Mouse (Mus musculus): ENCODE results near the gene Il17rc.

DNA sequence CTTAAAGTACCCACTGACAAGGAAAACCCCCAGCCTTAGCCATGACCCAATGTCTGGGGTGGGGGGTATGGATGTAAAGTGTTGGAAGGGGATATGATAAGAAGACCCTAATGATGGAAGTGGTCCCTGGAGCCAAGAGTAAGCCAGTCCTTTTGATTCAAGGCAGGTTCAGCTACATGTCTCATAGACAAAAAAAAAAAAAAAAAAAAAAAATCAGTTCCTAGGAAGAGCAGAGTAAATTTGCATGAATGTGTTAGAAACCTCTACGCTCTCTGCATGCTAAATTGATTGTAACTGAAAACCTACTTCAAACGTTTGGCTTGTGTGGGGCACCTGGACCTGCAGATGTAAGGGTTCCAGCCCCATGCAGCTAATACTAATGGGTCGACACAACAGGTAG, 39.4 kb upstream of the Il17rc start:
- TF ChIP-seq POLR2A (IDR thresholded peaks at IDR 0.05; ENCODE audit: insufficient read depth, low read depth, low read length): no peak
- no peak for TF ChIP-seq CTCF (IDR thresholded peaks at IDR 0.05)
